Mouse (Mus musculus) cerebellum, postnatal 4 days (tissue): ENCODE data around the gene A630010A05Rik.
"Not testable (repeated sequence)": the region's sequence is repeated elsewhere in the genome, so short reads cannot be mapped to it uniquely, and the experiment has no call there.

Experiments
- DNase-seq, 2 experiments: peaks; one replicate each; pipeline ENCODE4 v3.0.0; 2022; ENCODE audit warnings: low spot score in 2 of 2, mixed read lengths in 1 of 2

A630010A05Rik gene

DNA sequence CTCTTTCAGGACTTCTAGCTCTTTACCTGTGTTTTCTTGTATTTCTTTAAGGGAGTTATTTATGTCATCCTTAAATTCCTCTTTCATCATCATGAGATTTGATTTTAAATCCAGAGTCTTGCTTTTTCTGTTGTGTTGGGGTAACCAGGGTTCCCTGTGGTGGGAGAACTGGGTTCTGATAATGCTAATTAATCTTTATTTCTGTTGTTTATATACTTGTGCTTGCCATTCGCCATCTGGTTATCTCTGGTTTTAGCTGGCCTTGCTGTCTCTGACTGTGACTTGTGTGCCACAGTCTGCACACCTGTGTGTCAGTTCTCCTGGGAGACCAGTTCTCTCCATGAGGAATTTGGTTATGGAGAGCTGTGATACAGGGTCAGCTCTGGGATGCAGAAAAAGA is at the start of gene A630010A05Rik:
Gene A630010A05Rik, plus strand, starts transcription at position 301 of the 400 bp plus-strand sequence.
- DNase-seq: no peak

DNA sequence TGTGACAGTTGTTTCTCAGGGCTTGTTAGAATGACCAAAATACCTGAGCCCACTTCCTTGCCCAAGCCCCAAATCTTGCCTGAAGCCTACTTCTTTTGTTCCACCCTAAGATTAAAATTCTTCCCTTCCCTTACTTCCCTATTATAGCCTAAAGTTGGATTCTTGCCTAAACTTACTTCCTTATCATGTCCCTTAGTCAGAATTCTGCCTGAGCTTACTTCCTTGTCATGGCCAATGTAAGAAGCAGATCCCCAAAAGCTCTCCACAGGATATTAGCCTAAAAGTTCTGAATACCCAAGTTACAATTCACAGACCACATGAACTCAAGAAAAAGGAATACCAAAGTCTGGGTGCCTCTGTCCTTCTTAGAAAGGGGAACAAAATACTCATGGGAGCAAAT is 26.4 kb upstream of the A630010A05Rik start:
- no peak for DNase-seq

DNA sequence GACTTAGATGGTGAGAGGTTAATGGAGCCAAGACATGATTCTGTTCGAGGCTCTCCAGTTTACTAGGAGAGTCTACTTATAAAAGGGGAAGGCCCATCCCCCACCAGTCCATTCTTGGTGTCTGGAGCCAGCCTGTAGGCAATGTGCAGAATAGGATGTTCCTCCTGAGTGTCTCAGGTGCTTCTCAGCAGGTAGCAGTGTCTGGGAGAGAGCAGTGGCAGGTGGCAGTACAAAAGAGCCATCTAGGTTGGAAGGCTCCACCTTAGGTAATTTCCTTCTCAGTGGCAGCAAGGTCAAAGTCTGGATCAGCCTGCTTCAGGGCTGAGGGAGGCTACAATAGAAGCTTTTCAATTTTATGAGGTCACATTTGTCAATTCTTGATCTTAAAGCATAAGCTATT is 4.9 kb upstream of the A630010A05Rik start:
- DNase-seq: not testable (repeated sequence)
